Mouse (Mus musculus) CH12.LX (cell line): Measurements from ENCODE around the gene Tdrd6. TPM values are rescaled to one million over a fixed set of nuclear protein-coding genes. Genes with fewer than 3 reads are reported as not detected.
A peak's percentile ranks its signal among the peaks of the same experiment; 100 is the strongest.

Experiments
- DNase-seq: peaks from one replicate; pipeline ENCODE4 v3.0.0-alpha.2; 2013; ENCODE audit errors: extremely low read depth
- H3K27ac ChIP-seq: 2 replicates; pipeline ENCODE4 v1.5.1; 2012; ENCODE audit warnings: low read depth, mild to moderate bottlenecking, control low read depth, moderate library complexity; ENCODE audit not compliant: insufficient read depth
- H3K27me3 ChIP-seq: replicated peaks from 2 replicates; pipeline ENCODE3; 2012; ENCODE audit warnings: inconsistent platforms
- H3K36me3 ChIP-seq, 2 experiments: replicated peaks in 1 of 2; 2 replicates each; pipeline versions ENCODE3 to v1.6.1; 2012; ENCODE audit warnings: inconsistent platforms in 1 of 2, low read length in 1 of 2, mild to moderate bottlenecking in 1 of 2, mixed read lengths in 1 of 2, moderate library complexity in 1 of 2; ENCODE audit not compliant: control insufficient read depth in 1 of 2, insufficient read depth in 1 of 2
- H3K4me1 ChIP-seq, 2 experiments: 2 replicates each; pipeline ENCODE4 v1.6.1; 2012; ENCODE audit warnings: inconsistent platforms in 1 of 2, moderate library complexity in 1 of 2; ENCODE audit not compliant: insufficient read depth in 2 of 2, control insufficient read depth in 1 of 2
- H3K4me2 ChIP-seq: 2 replicates; pipeline ENCODE4 v1.6.1; 2012; ENCODE audit warnings: low read depth, mild to moderate bottlenecking, control low read depth; ENCODE audit not compliant: poor library complexity, insufficient read depth, severe bottlenecking
- H3K4me3 ChIP-seq, 3 experiments: fragments of 150-350 bp in 1 of 3; sonication (generic) in 1 of 3; replicated peaks in 1 of 3; 2 replicates each; pipeline versions ENCODE3 to v1.5.1; 2011 to 2012; ENCODE audit warnings: low read depth in 2 of 3, low read length in 2 of 3, mild to moderate bottlenecking in 2 of 3, moderate library complexity in 2 of 3, control low read depth in 1 of 3, improper control_type of control experiment in 1 of 3, inconsistent platforms in 1 of 3, mixed read lengths in 1 of 3; ENCODE audit not compliant: poor library complexity in 1 of 3
- H3K79me2 ChIP-seq: replicated peaks from 2 replicates; pipeline ENCODE4 v1.6.1; 2012; ENCODE audit warnings: mild to moderate bottlenecking, moderate library complexity; ENCODE audit not compliant: control insufficient read depth, poor library complexity, insufficient read depth, severe bottlenecking; ENCODE audit errors: extremely low read depth
- H3K9ac ChIP-seq: 2 replicates; pipeline ENCODE4 v1.6.1; 2012; ENCODE audit warnings: low read depth, mild to moderate bottlenecking, control low read depth, moderate library complexity; ENCODE audit not compliant: insufficient read depth
- H3K9me3 ChIP-seq: replicated peaks from 2 replicates; pipeline ENCODE3; 2012; ENCODE audit warnings: low read length, inconsistent platforms, mixed read lengths
- CHD1 ChIP-seq: IDR thresholded peaks from 2 replicates; pipeline ENCODE4 v1.6.1; 2012; ENCODE audit warnings: low read depth, low read length, improper control_type of control experiment, inconsistent platforms
- CTCF ChIP-seq, 2 experiments: IDR thresholded peaks in 1 of 2; conservative IDR thresholded peaks in 1 of 2; 2 replicates each; pipeline ENCODE4 v1.5.1; 2011 to 2012; ENCODE audit warnings: low read depth in 2 of 2, low read length in 2 of 2, improper control_type of control experiment in 1 of 2, inconsistent platforms in 1 of 2, mild to moderate bottlenecking in 1 of 2, moderate library complexity in 1 of 2
- E2F4 ChIP-seq: IDR thresholded peaks from 2 replicates; pipeline ENCODE4 v1.6.1; 2011; ENCODE audit warnings: low read depth, low read length, improper control_type of control experiment; ENCODE audit not compliant: insufficient replicate concordance
- ELF1 ChIP-seq: IDR thresholded peaks from 2 replicates; pipeline ENCODE4 v1.6.1; 2014; ENCODE audit warnings: low read depth, mild to moderate bottlenecking, inconsistent platforms, low read length, improper control_type of control experiment
- ETS1 ChIP-seq: conservative IDR thresholded peaks from 2 replicates; pipeline ENCODE4 v1.6.1; 2012; ENCODE audit warnings: low read depth, mild to moderate bottlenecking, inconsistent platforms, low read length, improper control_type of control experiment, moderate library complexity
- IRF4 ChIP-seq: IDR thresholded peaks from 2 replicates; pipeline ENCODE4 v1.6.1; 2014; ENCODE audit warnings: low read depth, mild to moderate bottlenecking, inconsistent platforms, low read length, improper control_type of control experiment
- JUN ChIP-seq: IDR thresholded peaks from 2 replicates; pipeline ENCODE4 v1.6.1; 2011; ENCODE audit warnings: low read depth, mild to moderate bottlenecking, low read length, improper control_type of control experiment, moderate library complexity; ENCODE audit not compliant: insufficient read depth
- JUND ChIP-seq: conservative IDR thresholded peaks from 2 replicates; pipeline ENCODE4 v1.6.1; 2011; ENCODE audit warnings: low read depth, low read length, improper control_type of control experiment
- MAFK ChIP-seq: IDR thresholded peaks from 2 replicates; pipeline ENCODE4 v1.6.1; 2011; ENCODE audit warnings: low read length, improper control_type of control experiment; ENCODE audit not compliant: insufficient replicate concordance
- MXI1 ChIP-seq: IDR thresholded peaks from 2 replicates; pipeline ENCODE4 v1.6.1; 2011; ENCODE audit warnings: mild to moderate bottlenecking, low read depth, low read length, improper control_type of control experiment
- MYC ChIP-seq: IDR thresholded peaks from 2 replicates; pipeline ENCODE4 v1.6.1; 2011; ENCODE audit warnings: low read depth, mild to moderate bottlenecking, improper control_type of control experiment, low read length
- NRF1 ChIP-seq: IDR thresholded peaks from 2 replicates; pipeline ENCODE4 v1.6.1; 2014; ENCODE audit warnings: low read depth, mild to moderate bottlenecking, inconsistent platforms, low read length, improper control_type of control experiment, moderate library complexity
- PAX5 ChIP-seq: IDR thresholded peaks from 2 replicates; pipeline ENCODE4 v1.6.1; 2012; ENCODE audit warnings: low read length, inconsistent platforms, mixed read lengths
- POLR2A ChIP-seq: IDR thresholded peaks from 2 replicates; pipeline ENCODE4 v1.6.1; 2011; ENCODE audit warnings: low read depth, mild to moderate bottlenecking, improper control_type of control experiment, low read length
- POLR2AphosphoS2 ChIP-seq: IDR thresholded peaks from 2 replicates; pipeline ENCODE4 v1.6.1; 2011; ENCODE audit warnings: low read depth, low read length, improper control_type of control experiment
- RAD21 ChIP-seq: IDR thresholded peaks from 2 replicates; pipeline ENCODE4 v1.6.1; 2011; ENCODE audit warnings: low read depth, mild to moderate bottlenecking, low read length, improper control_type of control experiment, moderate library complexity
- SIN3A ChIP-seq: IDR thresholded peaks from 2 replicates; pipeline ENCODE4 v1.6.1; 2012; ENCODE audit warnings: low read length, improper control_type of control experiment, inconsistent platforms
- SMC3 ChIP-seq: IDR thresholded peaks from 2 replicates; pipeline ENCODE4 v1.6.1; 2011; ENCODE audit warnings: low read depth, low read length, improper control_type of control experiment
- ZC3H11A ChIP-seq: IDR thresholded peaks from 2 replicates; pipeline ENCODE4 v1.6.1; 2012; ENCODE audit warnings: low read depth, mild to moderate bottlenecking, inconsistent platforms, low read length, improper control_type of control experiment
- ZMIZ1 ChIP-seq: IDR thresholded peaks from 2 replicates; pipeline ENCODE4 v1.6.1; 2012; ENCODE audit warnings: low read depth, mild to moderate bottlenecking, inconsistent platforms, low read length, improper control_type of control experiment
- dilution Hi-C: fragments of 300-500 bp; cut with MboI; formaldehyde crosslinking; loops from 2 replicates; pipeline ENCODE4 v1.14.3; 2020; ENCODE audit warnings: low sequenced_read_pairs; ENCODE audit not compliant: extremely low pct_unique_long_range_greater_than_20kb, extremely low pct_ligation_motif_present
- in situ Hi-C: fragments of 300-500 bp; cut with MboI; formaldehyde crosslinking; loops from 3 replicates; pipeline ENCODE4 v1.14.3; 2019; ENCODE audit warnings: low sequenced_read_pairs, low pct_ligation_motif_present, low pct_unique_long_range_greater_than_20kb, mixed read lengths
- polyA plus RNA-seq: library from polyadenylated mRNA; unstranded; fragments of >175 nt; gene quantifications from 2 replicates; pipeline ENCODE4 v1.2.1, GENCODE M21; 2012; ENCODE audit warnings: low read depth; ENCODE audit not compliant: insufficient read length
- total RNA-seq, 2 experiments: library from RNA; depleted of rRNA; stranded (reverse); fragments of 300-350 nt in 1 of 2; fragments of >200 nt in 1 of 2; gene quantifications; 2 replicates each; pipeline ENCODE4 v1.2.3; 2012 to 2014

Gene Tdrd6
- total and polyA plus RNA-seq, 3 experiments, result not detected

GRCm38 (mm10) chr17:43573624-43574073 is 56.5 kb downstream of the Tdrd6 start:
- Histone ChIP-seq H3K4me3 (no peak overlapping the region), H3K79me2 (no peaks in the 10 kb centered on the region), H3K4me2 (no peak overlapping the region), H3K27ac (no peak overlapping the region), H3K9ac (no peak overlapping the region), H3K4me1 (peaks cover 0 to 10% of the 10 kb centered on the region in 2 experiments; a peak in 1 of 4 replicates), H3K36me3 (no peaks in the 10 kb centered on the region), H3K9me3 (peaks cover 30% of the 10 kb centered on the region), H3K27me3 (no peaks in the 10 kb centered on the region)
- in situ Hi-C loops, result no loop called here
- dilution Hi-C loops, result no loop called here
- peak; percentile 22 for DNase-seq
- no peak for TF ChIP-seq ZC3H11A
- TF ChIP-seq CTCF (conservative IDR thresholded peaks at IDR 0.05 in 1 of 2, IDR thresholded peaks at IDR 0.05 in 1 of 2; ENCODE audit: low read depth in 2 of 2, low read length in 2 of 2), result no peak
- no peak for TF ChIP-seq CHD1
- no peak for TF ChIP-seq E2F4
- no peak for TF ChIP-seq JUN
- no peak for TF ChIP-seq MAFK
- no peak for TF ChIP-seq IRF4
- no peak for TF ChIP-seq ETS1
- TF ChIP-seq MYC, result no peak
- TF ChIP-seq ZMIZ1, result no peak
- TF ChIP-seq SMC3, result no peak
- no peak for TF ChIP-seq POLR2A
- no peak for TF ChIP-seq RAD21
- TF ChIP-seq MXI1, result no peak

- peaks cover 29% of the 10 kb centered on the region for H3K9me3 ChIP-seq
- no peaks in the 10 kb centered on the region for H3K27me3 ChIP-seq
- H3K27ac ChIP-seq, result no peak overlapping the region
- H3K4me2 ChIP-seq, result no peak overlapping the region
- peaks cover 0 to 15% of the 10 kb centered on the region in 2 experiments; a peak in 1 of 4 replicates for H3K4me1 ChIP-seq
- DNase-seq, result no peak
- H3K4me3 ChIP-seq, result no peak overlapping the region
- TF ChIP-seq ZC3H11A (no peak), JUN (no peak), SMC3 (no peak), POLR2A (no peak), SIN3A (no peak), ZMIZ1 (no peak), NRF1 (no peak), CHD1 (no peak), PAX5 (no peak), ELF1 (no peak), POLR2AphosphoS2 (no peak), JUND (no peak), MXI1 (no peak)
- TF ChIP-seq, all 38 proteins: peak for 0
- dilution Hi-C loops, result no loop called here
- in situ Hi-C loops, result no loop called here
- no peak overlapping the region for H3K9ac ChIP-seq
- H3K36me3 ChIP-seq, result no peaks in the 10 kb centered on the region
- H3K79me2 ChIP-seq, result no peaks in the 10 kb centered on the region
These were observed 60.8 kb downstream of the Tdrd6 start for GRCm38 (mm10) chr17:43569287-43569686.
